Mouse (Mus musculus): ENCODE measurements around the gene Ttll13. TPM values are rescaled to one million over a fixed set of nuclear protein-coding genes. Genes with fewer than 3 reads are reported as not detected.

Gene Ttll13
- total RNA-seq, 2 experiments from 2014 or later = 0.59 to 0.83 TPM

DNA sequence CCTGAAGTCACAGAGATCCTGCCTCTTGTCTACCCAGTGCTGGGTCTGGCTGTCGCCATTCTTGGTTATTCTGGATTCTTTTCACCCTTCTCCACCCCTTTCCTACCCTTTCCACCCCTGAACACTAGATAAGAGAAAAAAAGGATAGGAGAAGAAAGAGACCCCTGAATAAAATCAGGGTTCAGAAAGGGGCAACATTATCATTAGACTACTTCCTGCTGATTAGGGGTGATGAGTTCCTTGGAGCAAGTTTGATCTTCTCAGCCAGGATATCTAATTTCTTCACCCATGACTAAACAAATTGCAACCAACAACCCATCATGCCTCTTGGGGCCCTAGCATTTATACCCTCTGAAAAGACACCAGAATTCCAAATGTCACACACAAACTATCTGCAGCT, 21.6 kb downstream of the Ttll13 start:
- DNase-seq = no peak

DNA sequence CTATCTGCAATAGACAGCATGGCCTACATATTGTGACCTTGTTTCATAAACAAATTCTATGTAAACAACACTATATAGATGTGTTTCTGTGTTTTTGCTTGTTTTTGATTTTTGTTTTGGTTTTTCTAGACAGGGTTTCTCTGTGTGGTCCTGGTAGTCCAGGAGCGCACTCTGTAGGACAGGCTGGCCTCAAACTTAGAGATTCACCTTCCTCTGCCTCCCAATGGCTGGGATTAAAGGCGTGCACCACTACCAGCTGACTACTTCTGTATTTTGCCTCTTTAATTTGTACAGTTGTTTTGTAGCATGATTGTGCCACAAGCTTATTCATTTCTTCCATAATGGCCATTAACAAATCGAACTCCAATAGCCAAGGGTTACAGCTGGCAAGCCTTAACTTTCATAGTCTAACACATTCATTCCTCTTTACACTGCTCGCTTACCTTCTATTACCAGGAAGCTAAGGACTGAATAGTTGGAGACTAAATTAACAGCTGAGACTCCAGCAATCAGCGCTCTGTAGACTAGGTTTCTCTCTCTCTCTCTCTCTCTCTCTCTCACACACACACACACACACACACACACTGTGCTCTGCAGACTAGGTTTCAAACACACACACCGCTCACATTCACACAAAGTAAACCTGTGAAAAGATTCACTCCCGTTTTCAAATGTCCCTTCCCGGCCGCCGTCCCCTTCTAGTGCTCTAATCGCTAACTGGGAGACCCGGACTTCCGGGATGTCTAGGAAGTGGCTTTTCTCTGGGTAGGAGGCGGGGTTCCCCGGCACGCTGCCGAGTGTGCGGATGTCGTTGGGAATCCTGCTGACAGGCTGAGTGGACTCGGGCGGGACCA, 22.9 kb downstream of the Ttll13 start, which contains the start of gene Vps33b:
Gene Vps33b (plus strand): TSS at position 753 of the 854 bp plus-strand sequence.
- DNase-seq = peak; percentile 98

DNA sequence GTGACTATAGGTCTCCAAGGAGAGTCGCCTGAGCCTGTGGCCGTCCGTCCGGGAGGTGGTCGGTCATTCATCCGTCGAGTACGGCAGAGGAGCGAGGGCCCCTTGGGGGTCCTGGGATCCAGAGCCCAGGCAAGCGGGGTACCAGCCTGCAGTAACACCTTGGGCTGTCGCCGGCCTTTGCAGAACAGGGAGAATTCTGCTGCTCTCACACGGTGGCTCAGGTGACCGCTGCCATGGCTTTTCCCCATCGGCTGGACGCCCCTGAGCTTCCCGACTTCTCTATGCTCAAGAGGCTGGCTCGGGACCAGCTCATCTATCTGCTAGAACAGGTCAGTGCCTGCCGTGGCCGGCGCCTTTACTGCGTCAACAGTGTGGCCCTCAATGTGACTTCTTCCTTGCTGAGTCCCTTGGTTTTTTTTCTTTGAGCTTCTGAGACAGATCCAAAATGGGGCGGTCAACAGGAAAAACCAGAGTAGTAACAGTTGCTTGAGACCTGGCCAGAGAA, 23.6 kb downstream of the Ttll13 start:
- DNase-seq = peak; percentile 65 to 67

DNA sequence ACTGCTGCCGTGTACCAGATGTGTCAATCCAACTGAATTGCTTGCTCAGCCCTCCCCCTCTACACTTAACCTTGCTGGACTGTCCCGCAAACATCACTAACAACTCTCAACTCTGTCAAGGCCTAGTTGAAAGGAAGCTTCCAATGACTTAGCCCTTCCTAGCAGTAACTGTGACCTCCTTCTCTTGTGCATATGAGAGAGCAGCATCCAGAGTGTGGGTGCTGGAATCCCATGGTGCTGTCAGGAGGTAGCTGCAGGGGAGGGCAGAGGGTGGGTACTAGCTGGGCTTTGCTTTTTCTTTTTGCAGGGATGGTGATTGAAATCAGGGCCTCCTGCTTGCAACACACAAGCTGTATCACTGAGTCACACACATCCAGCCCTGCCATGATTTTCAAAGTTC, 27.3 kb downstream of the Ttll13 start:
- DNase-seq = peak in 1 of 2 experiments; percentile 20

DNA sequence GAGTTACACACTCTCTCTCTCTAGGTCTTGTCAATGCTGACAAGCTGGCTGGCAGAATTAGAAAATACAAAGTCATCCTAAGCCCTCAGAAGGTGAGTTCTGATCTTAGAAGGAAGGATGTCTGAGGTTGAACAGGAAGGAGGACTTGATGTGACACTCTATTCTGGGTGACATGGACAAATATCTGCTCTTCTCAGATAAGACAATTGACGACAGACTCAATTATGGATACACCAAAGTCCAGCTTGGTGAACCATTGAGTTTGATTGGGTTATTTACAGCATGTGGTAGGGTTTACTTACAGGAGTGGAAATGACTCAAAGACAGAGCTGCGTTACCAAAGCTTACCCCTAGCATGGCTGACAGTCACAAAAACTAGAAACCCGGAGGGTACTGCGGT, 30.2 kb downstream of the Ttll13 start:
- no peak for DNase-seq

DNA sequence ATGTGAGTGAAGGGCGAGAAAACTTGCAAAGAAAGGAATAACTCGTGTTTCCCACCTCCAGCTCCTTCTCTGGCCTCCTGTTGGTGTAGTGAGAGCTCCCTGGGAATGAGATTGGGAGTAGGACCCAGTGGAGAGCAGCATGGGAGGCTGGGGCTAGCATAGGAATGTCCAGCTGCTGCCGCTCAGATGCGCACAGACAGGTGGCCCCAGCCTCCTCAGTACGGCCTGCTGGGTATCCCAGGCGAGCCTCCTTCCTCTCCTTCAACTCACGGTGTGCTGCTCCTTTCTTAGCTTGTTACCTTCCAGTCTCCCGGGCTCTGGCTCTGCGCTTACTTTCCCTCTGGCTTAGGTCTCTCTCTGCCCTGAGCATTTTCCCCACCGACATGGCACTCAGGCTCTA, 33.9 kb downstream of the Ttll13 start:
- no peak for DNase-seq

DNA sequence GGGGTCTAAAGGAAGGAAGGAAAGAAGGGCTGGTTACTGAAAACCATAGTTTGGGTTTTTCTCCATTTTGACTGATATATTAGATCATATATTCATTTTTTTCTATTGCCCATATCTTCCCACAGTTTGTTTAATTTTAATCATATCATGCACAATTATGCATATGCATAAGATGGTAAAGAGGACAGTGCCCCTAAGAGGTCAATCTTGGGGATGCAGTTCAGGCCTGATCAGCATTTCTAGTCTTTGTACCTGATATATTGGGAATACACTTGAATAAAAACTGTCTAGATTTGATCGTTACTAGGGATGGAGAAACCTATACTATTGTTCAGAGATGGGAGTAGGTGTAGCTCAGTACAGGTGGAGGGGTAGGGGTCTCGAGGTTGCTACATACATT, 34.8 kb downstream of the Ttll13 start:
- no peak for DNase-seq

DNA sequence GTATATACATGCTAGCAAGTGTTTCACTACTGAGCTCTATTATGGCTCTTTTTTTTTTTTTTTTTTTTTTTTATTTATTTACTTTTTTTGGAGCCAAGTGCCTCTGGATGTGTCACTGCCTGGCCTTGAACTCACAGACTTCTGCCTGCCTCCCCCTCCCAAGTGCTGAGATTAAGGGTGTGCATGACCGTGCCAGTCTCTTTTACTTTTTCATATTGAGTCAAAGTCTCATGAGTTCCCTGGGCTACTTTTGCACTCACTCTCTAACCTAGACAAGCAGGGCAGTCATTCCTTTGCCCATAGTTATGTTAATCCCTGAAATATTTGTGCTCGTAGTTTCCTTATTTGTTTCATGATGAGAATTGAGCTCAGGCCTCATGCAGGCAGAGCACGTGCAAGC, 35.5 kb downstream of the Ttll13 start:
- peak; percentile 49 to 50 for DNase-seq

DNA sequence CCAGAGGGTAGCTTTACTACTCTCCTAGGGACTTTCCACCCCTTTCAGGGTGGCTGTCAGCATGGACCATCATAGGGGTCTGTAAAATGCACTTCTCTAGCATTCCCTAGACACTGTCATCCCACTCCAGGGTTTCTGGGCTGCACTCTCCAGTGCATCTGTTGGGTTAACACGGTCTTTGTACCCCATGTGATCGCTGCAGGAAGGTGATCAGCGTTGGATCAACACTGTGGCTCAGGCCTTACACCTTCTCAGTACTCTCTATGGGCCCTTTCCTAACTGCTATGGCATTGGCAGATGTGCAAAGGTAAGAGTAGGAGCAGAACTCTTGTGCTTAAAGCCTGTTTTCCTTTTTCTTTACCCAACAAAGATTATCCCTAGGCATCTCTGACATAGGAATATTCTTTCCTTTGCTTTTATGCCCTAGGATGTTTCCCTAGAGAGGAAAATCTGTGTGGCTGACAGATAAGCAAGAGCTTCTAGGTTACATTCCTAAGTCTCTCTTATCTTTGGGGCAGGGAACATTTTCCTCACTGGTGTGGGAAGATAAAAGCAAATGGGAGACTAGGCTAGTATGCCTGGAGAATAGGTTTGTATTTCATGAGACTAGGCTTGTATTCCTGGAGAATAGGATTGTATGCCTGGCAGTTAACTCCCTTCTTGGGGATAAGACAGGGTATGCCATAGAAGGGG, 37.2 kb downstream of the Ttll13 start:
- DNase-seq = no peak

DNA sequence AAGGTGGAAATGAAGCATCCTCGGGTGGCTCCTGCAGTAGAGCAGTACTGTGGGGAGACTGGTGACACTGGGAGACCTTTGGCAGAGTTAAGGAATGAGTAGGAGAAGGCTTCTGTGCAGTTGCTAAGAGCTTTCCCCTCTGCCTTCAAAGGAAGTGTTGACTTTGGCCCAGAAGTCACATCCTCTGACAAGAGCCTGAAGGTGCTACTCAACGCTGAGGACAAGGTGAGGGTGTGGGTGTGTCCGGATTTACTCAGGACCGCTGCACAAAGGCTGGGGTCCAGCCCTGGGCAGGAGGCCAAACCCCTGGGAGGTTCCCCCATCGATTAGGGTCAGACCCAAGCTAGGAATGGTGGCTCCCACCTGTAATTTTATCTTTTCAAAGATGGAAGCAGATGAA, 38.2 kb downstream of the Ttll13 start:
- no peak for DNase-seq

DNA sequence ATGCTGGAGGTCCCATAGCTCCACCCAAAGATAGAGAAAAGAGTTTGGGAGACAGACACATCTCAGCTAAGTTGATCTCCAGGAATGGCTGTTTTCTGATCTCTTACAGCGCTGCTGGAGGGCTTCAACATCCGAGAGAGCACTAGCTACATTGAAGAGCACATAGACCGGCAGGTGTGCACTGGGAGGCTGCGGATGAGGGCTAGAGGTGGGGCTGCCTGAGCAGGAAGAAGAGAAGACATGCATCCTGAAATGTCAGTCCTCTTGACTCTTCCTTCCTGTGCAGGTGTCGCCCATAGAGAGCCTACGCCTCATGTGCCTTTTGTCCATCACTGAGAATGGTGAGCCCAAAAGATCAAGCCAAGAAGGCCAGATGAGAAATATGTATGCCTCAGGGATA, 39.5 kb downstream of the Ttll13 start:
- DNase-seq = no peak

DNA sequence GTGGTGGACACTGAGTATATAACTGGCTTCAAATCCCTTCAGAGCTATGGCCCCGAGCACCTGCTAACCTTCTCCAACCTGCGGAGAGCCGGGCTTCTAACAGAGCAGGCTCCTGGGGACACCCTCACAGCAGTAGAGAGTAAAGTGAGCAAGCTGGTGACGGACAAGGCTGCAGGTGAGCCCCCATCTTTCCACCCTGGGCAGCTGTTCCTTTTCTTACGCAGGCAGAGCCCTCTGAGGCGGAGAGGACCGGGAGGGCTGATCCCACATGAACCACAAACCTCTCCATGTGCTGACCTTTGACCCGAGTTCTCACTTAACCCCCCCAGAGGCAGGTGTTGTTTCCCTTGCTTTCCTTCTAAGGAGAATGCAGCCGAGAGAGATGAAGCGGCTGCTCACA, 41.6 kb downstream of the Ttll13 start:
- no peak for DNase-seq

DNA sequence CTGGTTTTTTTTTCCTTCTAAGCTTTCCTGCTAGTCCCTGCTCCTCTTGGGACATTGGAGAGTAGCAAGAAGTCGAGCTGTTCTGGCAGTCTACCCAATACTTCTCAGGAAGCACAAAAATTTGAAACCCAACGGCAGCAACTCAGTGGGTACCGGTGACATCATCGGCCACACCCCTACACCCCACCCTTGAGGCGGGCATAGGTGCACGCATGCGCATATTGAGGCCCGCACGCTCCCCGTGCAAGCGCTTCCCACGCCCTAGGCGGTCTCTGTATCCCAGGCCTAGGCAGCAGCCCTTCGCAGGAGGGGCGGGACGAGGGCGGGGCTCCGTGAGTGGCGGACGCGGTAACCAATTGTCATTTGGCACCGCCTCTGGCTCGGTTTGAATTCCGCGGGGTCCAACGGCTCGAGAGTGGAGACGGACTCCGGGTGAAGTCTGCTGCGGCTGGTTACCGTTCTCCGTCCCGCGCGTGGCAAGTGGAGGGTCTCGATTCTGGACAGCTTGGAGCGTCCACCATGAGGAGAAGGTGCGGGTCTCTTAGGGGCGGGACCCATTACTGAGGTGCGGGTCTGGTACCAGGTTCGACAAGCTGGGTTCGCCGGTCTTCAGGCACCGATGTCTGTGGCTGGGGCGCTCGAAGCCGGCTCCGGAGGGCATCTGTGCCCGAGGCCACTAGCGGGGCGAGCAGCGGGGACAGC, 48.0 kb downstream of the Ttll13 start, which contains the start of gene Prc1:
Gene Prc1 (plus strand): TSS at position 389 of the 702 bp plus-strand sequence.
- peak; percentile 98 to 99 for DNase-seq

DNA sequence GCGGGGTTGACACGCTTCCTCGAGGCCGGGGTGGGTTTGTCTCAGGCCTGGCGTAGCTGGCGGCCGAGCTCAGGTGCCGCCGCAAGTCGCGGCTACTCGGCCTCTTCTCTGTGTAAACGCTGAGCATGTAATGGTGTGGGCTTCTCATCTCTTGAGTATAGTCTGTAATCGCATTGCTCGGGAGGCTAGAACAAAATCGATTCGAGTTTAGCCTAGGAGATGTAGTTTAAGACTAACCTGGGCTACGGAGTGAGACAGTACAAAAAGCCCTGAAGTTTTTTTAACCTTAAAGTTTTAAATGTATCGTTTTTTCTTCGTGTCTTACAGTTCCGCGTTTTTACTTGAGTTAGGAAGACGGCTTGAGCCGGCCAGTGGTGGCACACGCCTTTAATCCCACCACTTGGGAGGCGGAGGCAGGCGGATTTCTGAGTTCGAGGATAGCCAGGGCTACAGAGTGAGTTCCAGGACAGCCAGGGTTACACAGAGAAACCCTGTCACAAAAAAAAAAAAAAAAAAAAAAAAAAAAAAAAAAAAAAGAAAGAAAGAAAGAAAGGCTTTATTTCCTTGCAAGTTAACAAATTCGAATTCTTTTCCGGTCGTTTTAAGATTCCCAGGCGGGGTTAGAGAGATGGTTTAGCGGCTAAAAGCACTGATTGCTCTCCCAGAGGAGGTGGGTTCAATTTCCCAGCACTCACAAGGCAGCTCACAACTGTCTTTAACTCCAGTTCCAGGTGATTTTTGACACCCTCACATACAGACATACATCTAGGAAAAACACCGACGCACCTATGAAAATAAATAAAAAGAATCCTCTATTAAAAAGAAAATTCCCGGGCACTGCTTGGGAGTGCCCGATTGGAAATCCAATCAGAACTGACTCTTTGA, 48.8 kb downstream of the Ttll13 start:
- no peak for DNase-seq

DNA sequence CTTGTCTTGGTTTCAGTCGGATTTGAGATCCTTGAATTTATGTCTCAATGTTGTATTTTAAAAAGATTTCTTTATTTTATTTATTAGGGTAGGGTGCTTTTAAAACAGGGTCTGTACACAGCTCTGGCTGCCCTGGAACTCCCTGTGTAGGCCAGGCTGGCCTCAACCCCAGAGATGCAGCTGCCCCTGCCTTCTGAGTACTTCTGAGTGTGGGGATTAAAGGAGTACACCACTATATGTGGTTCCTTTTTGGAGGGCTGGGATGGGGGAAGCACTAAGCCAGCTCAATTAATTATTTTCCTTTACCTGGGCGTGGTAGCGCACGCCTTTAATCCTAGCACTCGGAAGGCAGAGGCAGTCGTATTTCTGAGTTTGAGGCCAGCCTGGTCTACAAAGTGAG, 50.3 kb downstream of the Ttll13 start:
- no peak for DNase-seq

DNA sequence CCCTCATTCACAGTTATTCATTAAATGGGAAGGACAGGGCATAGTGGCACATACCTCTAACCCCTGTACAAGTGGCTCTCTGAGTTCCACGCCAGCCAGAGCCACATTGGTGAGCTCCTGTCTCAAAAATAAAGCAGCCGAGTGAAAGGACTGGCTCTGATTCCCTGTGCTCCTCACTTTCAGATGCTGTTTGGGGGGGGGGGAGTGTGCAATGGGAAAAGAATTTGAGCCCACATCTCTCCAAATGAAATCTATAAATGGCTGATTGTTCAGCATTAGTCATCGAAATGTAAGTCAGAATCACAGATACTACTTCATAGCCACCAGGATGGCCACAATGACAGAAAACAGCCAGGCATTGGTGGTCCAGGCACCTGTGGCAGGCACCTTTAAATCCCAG, 50.9 kb downstream of the Ttll13 start:
- no peak for DNase-seq

DNA sequence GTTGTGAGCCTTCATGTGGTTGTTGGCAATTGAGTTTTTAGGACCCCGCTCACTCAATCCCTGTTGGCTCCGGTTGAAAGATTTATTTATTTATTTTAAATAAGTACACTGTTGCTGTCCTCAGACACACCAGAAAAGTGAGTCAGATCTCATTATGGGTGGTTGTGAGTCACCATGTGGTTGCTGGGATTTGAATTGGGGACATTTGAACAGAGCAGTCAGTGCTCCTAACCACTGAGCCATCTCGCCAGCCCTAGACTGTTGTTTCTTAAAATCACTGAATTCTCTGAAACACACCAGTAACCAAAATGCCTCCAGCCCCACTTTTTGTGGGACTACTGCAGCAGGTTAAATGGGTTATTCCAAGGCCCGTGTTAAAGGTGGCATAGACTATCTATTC, 52.6 kb downstream of the Ttll13 start:
- no peak for DNase-seq

DNA sequence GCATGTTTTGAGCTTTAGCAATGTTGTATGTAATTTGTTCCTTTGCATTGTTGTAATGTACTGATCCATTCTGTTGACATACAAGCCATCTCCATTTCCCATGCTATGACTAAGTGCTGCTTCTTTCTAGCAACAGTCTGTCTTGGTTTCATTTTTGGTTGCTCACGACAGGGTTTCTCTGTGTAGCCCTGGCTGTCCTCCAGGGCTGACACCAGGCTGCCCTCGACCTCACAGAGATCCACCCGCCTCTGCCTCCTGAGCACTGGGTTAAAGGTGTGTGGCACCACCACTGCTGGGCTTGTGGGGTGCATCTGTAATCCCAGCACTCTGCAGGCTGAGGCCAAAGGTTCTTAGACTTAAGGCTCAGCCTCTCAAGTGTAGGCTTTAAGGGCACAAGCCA, 53.4 kb downstream of the Ttll13 start:
- DNase-seq = peak in 1 of 2 experiments; percentile 26

DNA sequence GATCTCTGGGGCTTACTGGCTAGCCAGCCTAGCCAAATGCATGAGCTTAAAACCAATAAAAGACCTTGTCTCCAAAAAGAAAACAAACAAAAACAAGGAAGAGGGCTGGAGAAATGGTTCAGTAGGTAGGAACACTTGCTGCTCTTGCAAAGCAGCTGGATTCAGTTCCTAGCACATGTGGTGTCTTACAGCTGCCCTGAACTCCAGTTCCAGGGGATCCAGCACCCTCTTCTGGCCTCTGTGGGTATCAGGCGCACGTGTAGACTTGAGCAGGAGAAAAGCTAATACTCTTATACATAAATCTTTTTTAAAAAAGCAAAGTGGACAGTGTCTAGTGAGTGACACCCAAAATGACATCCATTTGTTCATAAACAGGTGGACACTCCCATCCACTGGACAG, 55.3 kb downstream of the Ttll13 start:
- DNase-seq = no peak

DNA sequence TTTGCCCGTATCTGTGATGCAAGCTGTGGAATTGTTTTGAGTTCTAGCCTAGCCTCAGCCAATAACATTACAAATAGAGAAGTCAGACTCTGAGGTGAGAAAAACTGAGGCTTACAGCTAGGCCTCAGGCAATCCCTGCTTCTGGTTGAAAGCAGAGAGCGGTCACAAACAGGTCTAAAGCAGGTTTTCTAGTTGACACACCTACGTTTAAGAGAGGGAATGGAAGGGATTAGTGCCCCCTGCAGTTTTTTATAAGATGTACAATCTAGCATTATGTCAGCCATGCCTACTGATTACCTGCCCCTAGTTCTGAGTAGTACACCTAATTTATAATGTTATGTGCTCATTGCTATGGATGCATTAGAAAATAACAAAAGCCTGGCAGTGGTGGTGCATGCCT, 61.6 kb downstream of the Ttll13 start:
- DNase-seq = no peak

Measured in adrenal gland, postnatal 36 days (tissue).